In the genomic region with DNA sequence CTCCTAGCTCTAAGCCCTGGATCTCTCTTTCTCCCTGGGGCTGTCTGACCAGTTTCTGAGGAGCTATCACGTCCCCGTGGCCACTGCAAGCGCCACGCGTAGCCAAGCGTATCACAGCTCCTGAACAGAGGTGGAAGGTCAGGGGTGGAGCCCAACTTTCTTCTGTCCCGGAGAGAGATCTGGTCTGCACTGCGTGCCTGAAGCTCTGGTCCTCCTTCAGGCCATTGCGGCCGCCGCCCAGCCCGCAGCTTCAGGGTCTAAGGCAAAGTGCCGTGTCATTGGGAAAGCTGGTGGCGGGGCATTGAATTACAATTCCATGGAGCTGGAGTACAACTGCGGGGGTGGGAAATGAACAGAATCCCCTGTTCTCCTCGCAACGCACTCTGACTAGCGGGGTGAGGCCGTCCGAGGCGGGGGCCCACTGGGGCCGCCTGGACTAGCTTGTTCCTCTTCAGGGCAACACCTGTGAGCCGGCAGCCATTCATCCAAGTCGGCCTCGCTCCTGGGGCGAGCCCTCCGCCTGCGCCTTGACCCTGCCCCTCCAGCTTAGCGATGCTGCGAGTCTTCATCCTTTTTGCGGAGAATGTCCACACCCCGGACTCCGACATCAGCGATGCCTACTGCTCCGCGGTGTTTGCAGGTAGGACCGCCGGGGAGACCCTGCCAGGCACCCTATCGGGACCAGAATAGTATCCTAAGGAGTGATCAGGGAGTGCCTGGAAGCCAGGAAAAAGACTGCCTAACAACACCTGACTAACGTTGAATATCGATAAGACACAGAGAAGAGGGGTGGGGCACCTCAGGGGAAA, we compare ENCODE assay signal across 8 mouse cellular contexts. TPM values are rescaled to one million over a fixed set of nuclear protein-coding genes. Genes with fewer than 3 reads are reported as not detected.
DNase-seq lines count a peak whose midpoint lies in the region; ATAC-seq and TF ChIP-seq lines count a peak whose summit lies in the region.

A gene (plus strand): TSS at position 228 of the 809 bp plus-strand sequence.

- WGBS in hindbrain, embryonic 12.5 days = 1% methylated on average over 41 of the region's 41 CpGs
- WGBS in limb, embryonic 14.5 days = 1% methylated on average over 41 of the region's 41 CpGs
- under 1% methylated on average over 41 of the region's 41 CpGs for WGBS in neural tube, embryonic 11.5 days

- peak within 1 kb of the TSS; percentile 55 for H3K9ac ChIP-seq in hindbrain, embryonic 12.5 days
- H3K9ac ChIP-seq in limb, embryonic 14.5 days (ENCODE audit: low read depth, low read length, severe bottlenecking) = peak within 1 kb of the TSS; percentile 40
- H3K9ac ChIP-seq in neural tube, embryonic 11.5 days (ENCODE audit: low read length) = peak within 1 kb of the TSS; percentile 35

- intact Hi-C loops in gastrocnemius, adult 2 months (cut with DNase I) = no loop called here

- H3K4me2 ChIP-seq in hindbrain, embryonic 12.5 days (replicated peaks) = peak within 1 kb of the TSS; percentile 79
- peak within 1 kb of the TSS; percentile 66 for H3K4me2 ChIP-seq in limb, embryonic 14.5 days (replicated peaks; ENCODE audit: low read depth, low read length, severe bottlenecking)
- peak within 1 kb of the TSS; percentile 71 for H3K4me2 ChIP-seq in neural tube, embryonic 11.5 days (ENCODE audit: low read depth)

- peak; percentile 43 to 52 for DNase-seq in cerebellum, postnatal 10 days
- DNase-seq in cerebellum, adult 8-10 months = no peak
- peak; percentile 63 for DNase-seq in adrenal gland, postnatal 14 days
- DNase-seq in gastrocnemius, adult 2 months = peak; percentile 74
- DNase-seq in limb, embryonic 14.5 days (ENCODE audit: low spot score) = peak; percentile 50
- DNase-seq in neural tube, embryonic 11.5 days (ENCODE audit: low spot score) = peak; percentile 61

- peaks cover 32% of the 10 kb centered on the region for H3K4me1 ChIP-seq in hindbrain, embryonic 12.5 days
- H3K4me1 ChIP-seq in limb, embryonic 14.5 days (ENCODE audit: control insufficient read depth, insufficient read depth, low read length) = peaks cover 21% of the 10 kb centered on the region
- H3K4me1 ChIP-seq in neural tube, embryonic 11.5 days (ENCODE audit: control insufficient read depth, insufficient read depth, low read length) = peaks cover 25% of the 10 kb centered on the region

- H3K9me3 ChIP-seq in hindbrain, embryonic 12.5 days (replicated peaks) = no peaks in the 10 kb centered on the region
- no peaks in the 10 kb centered on the region for H3K9me3 ChIP-seq in limb, embryonic 14.5 days (ENCODE audit: control insufficient read depth, low read length)
- H3K9me3 ChIP-seq in neural tube, embryonic 11.5 days (ENCODE audit: control insufficient read depth, low read length) = no peaks in the 10 kb centered on the region

- TF ChIP-seq CTCF in gastrocnemius, adult 2 months (IDR thresholded peaks at IDR 0.05) = peak; percentile 12; the same call in 1 of the 2 replicates

- H3K4me3 ChIP-seq in gastrocnemius, adult 2 months = peak within 1 kb of the TSS; percentile 71
- H3K4me3 ChIP-seq in hindbrain, embryonic 12.5 days = peak within 1 kb of the TSS; percentile 36
- peak within 1 kb of the TSS; percentile 36 for H3K4me3 ChIP-seq in limb, embryonic 14.5 days (replicated peaks; ENCODE audit: low read length)
- peak within 1 kb of the TSS; percentile 32 for H3K4me3 ChIP-seq in neural tube, embryonic 11.5 days (ENCODE audit: low read depth, low read length)

- H3K27ac ChIP-seq in gastrocnemius, adult 2 months = peak within 1 kb of the TSS; percentile 93
- no peak within 1 kb of the TSS for H3K27ac ChIP-seq in hindbrain, embryonic 12.5 days
- no peak within 1 kb of the TSS for H3K27ac ChIP-seq in limb, embryonic 14.5 days (replicated peaks; ENCODE audit: low read depth, low read length)
- H3K27ac ChIP-seq in neural tube, embryonic 11.5 days (ENCODE audit: low read depth, low read length) = no peak within 1 kb of the TSS

- no peak for TF ChIP-seq POLR2A in limb, embryonic 14.5 days (IDR thresholded peaks at IDR 0.05; ENCODE audit: borderline replicate concordance, extremely low read depth, insufficient read depth, insufficient read length)

- H3K36me3 ChIP-seq in hindbrain, embryonic 12.5 days = no peaks in the 10 kb centered on the region
- no peaks in the 10 kb centered on the region for H3K36me3 ChIP-seq in limb, embryonic 14.5 days (ENCODE audit: control insufficient read depth, insufficient read depth, low read length)
- no peaks in the 10 kb centered on the region for H3K36me3 ChIP-seq in neural tube, embryonic 11.5 days (ENCODE audit: control insufficient read depth, insufficient read depth, low read length)

- peaks cover 12% of the 10 kb centered on the region for H3K27me3 ChIP-seq in hindbrain, embryonic 12.5 days
- peaks cover 7% of the 10 kb centered on the region for H3K27me3 ChIP-seq in limb, embryonic 14.5 days (ENCODE audit: control insufficient read depth, insufficient read depth, low read length)
- H3K27me3 ChIP-seq in neural tube, embryonic 11.5 days (ENCODE audit: control insufficient read depth, insufficient read depth, low read length) = 0 out of 2 replicates have a peak, but pooled peaks cover 3% of the 10 kb centered on the region

- peak; percentile 75 for ATAC-seq in hindbrain, embryonic 12.5 days (ENCODE audit: low FRiP score)
- peak; percentile 71 for ATAC-seq in limb, embryonic 14.5 days (ENCODE audit: low FRiP score, low read depth)
- ATAC-seq in neural tube, embryonic 11.5 days (ENCODE audit: insufficient read depth, low FRiP score, low TSS enrichment) = no peak
- no peak for ATAC-seq in erythroid progenitor cell, adult 5-6 weeks (replicated peaks; ENCODE audit: low FRiP score, poor library complexity, severe bottlenecking)

RNA-seq across cellular contexts. Expression of the gene that starts here (rescaled TPM):
- 42.4 and 49.2 TPM in 2 replicates for total RNA-seq in adrenal gland, postnatal 14 days (2021)
- total RNA-seq in gastrocnemius, adult 2 months (2021) = 10 to 100 TPM; 70.1 to 76.4 TPM
- polyA plus RNA-seq in hindbrain, embryonic 12.5 days (2016; fragmentation: Nextera tagmentation; extraction: Ambion mirVana) = 4.9 and 7.5 TPM in 2 replicates
- 16.5 and 18.2 TPM in 2 replicates for polyA plus RNA-seq in limb, embryonic 14.5 days (2012; rRNA removed)
- 10.5 and 13.2 TPM in 2 replicates for polyA plus RNA-seq in limb, embryonic 14.5 days (2014; fragmentation: Nextera tagmentation; extraction: Ambion mirVana)
- polyA plus RNA-seq in neural tube, embryonic 11.5 days (2014; fragmentation: Nextera tagmentation; extraction: Ambion mirVana) = 6.3 and 6.7 TPM in 2 replicates
- not detected in 2 replicates for total RNA-seq in erythroid progenitor cell, adult 5-6 weeks (2015; ENCODE audit: low replicate concordance)
- 2.2 and 7.9 TPM in 2 replicates for total RNA-seq in erythroid progenitor cell, adult 5-6 weeks (2017; ENCODE audit: low replicate concordance)

Comparison
In these comparisons a context has a peak if more than half of its experiments do, and no peak if none do; other contexts are left out.
1. ATAC-seq: peak in hindbrain, embryonic 12.5 days (single experiment) and limb, embryonic 14.5 days (single experiment); none in neural tube, embryonic 11.5 days (single experiment) and erythroid progenitor cell, adult 5-6 weeks (single experiment).
2. Peak in every context shown above with its lines, with median percentiles within 50 percentile points of each other: H3K4me3 ChIP-seq, H3K4me2 ChIP-seq and H3K9ac ChIP-seq.